Mouse (Mus musculus) neural tube, embryonic 15.5 days (tissue): Measurements from ENCODE around the gene Upp1. TPM values are rescaled to one million over a fixed set of nuclear protein-coding genes. Genes with fewer than 3 reads are reported as not detected.

Source experiments
- ATAC-seq: fragments of 200-750 bp; cut with Nextera tagmentation; 2 replicates; pipeline ENCODE4 v1.8.0; 2017; ENCODE audit warnings: mild to moderate bottlenecking, moderate TSS enrichment, moderate library complexity; ENCODE audit not compliant: low FRiP score
- H3K27ac ChIP-seq: fragments of 300-500 bp; sonication (generic); replicated peaks from 2 replicates; pipeline ENCODE4 v1.5.1; 2015; ENCODE audit warnings: mild to moderate bottlenecking, inconsistent platforms
- H3K27me3 ChIP-seq: fragments of 300-500 bp; sonication (generic); replicated peaks from 2 replicates; pipeline ENCODE4 v1.6.1; 2015; ENCODE audit warnings: inconsistent platforms
- H3K36me3 ChIP-seq: fragments of 300-500 bp; sonication (generic); 2 replicates; pipeline ENCODE4 v1.6.1; 2015; ENCODE audit warnings: inconsistent platforms
- H3K4me1 ChIP-seq: fragments of 300-500 bp; sonication (generic); 2 replicates; pipeline ENCODE4 v1.6.1; 2015; ENCODE audit warnings: inconsistent platforms
- H3K4me2 ChIP-seq: fragments of 300-500 bp; sonication (generic); 2 replicates; pipeline ENCODE4 v1.6.1; 2015; ENCODE audit warnings: inconsistent platforms, mild to moderate bottlenecking, moderate library complexity
- H3K4me3 ChIP-seq: fragments of 300-500 bp; sonication (generic); replicated peaks from 2 replicates; pipeline ENCODE4 v1.5.1; 2015; ENCODE audit warnings: mild to moderate bottlenecking, inconsistent platforms
- H3K9ac ChIP-seq: fragments of 300-500 bp; sonication (generic); replicated peaks from 2 replicates; pipeline ENCODE4 v1.6.1; 2015; ENCODE audit warnings: mild to moderate bottlenecking, inconsistent platforms
- H3K9me3 ChIP-seq: fragments of 300-500 bp; sonication (generic); replicated peaks from 2 replicates; pipeline ENCODE4 v1.6.1; 2016; ENCODE audit warnings: inconsistent platforms
- WGBS: fragments of 180-500 bp; shearing (Covaris S2); methylation state at CpG from one replicate; pipeline ENCODE4 v1.1.7; 2015; ENCODE audit warnings: mixed read lengths; 5-methylcytosine and 5-hydroxymethylcytosine counted together
- polyA plus RNA-seq: library from polyadenylated mRNA; unstranded; fragments of >200 nt; fragmentation: Nextera tagmentation; extraction: Ambion mirVana; gene quantifications from 2 replicates; pipeline ENCODE4 v1.2.1, GENCODE M21; 2015

Gene Upp1
- polyA plus RNA-seq, 1 experiment from 2014 or later: 8.0 TPM

GRCm38 (mm10) chr11:9167331-9167730 lies 49.4 kb downstream of the Upp1 start:
- Histone ChIP-seq H3K9ac (no peak overlapping the region), H3K9me3 (no peaks in the 10 kb centered on the region), H3K4me2 (no peak overlapping the region), H3K36me3 (no peaks in the 10 kb centered on the region), H3K4me1 (no peaks in the 10 kb centered on the region), H3K4me3 (no peak overlapping the region), H3K27me3 (no peaks in the 10 kb centered on the region), H3K27ac (no peak overlapping the region)
- no peak for ATAC-seq
- 85% methylated on average over 2 of the region's 2 CpGs for WGBS

- no peaks in the 10 kb centered on the region for H3K9me3 ChIP-seq
- no peak overlapping the region for H3K4me3 ChIP-seq
- H3K36me3 ChIP-seq: no peaks in the 10 kb centered on the region
- no peaks in the 10 kb centered on the region for H3K4me1 ChIP-seq
- H3K9ac ChIP-seq: no peak overlapping the region
- ATAC-seq: no peak
- no peak overlapping the region for H3K4me2 ChIP-seq
- no peaks in the 10 kb centered on the region for H3K27me3 ChIP-seq
- 94% methylated on average over 1 of the region's 1 CpGs for WGBS
- no peak overlapping the region for H3K27ac ChIP-seq
Measured at GRCm38 (mm10) chr11:9181477-9181876, 63.6 kb downstream of the Upp1 start.

Other genes starting within 250 kb of the Upp1 start
- gene Pkd1l1, start 144.8 kb upstream of the Upp1 start, polyA plus RNA-seq: 0.10 and 0.20 TPM in 2 replicates
- 11.0 and 13.8 TPM in 2 replicates for gene Hus1, start 106.9 kb upstream of the Upp1 start, polyA plus RNA-seq
- gene Gm11992, start 69.5 kb upstream of the Upp1 start, polyA plus RNA-seq: 2.5 TPM in 2 replicates
- gene Sun3, start 69.1 kb upstream of the Upp1 start, polyA plus RNA-seq: 0.13 and 0.36 TPM in 2 replicates
- 0.01 TPM in 2 replicates for gene Abca13, start 73.8 kb downstream of the Upp1 start, polyA plus RNA-seq